Mouse (Mus musculus) left cerebral cortex, adult 11 months (tissue): ENCODE results near the gene Pphln1.
"Not testable (repeated sequence)": the region's sequence is repeated elsewhere in the genome, so short reads cannot be mapped to it uniquely, and the experiment has no call there.

Experiments used
- DNase-seq: peaks from one replicate; pipeline ENCODE4 v3.0.0; 2022; ENCODE audit warnings: low spot score

Pphln1 gene

GRCm38 (mm10) chr15:93397826-93398698 is at the start of gene Pphln1, which contains the start of gene Zcrb1:
TSS of gene Pphln1 (plus strand) at chr15:93398350.
TSS of gene Zcrb1 (minus strand) at chr15:93398334.
- peak; percentile 49 for DNase-seq

GRCm38 (mm10) chr15:93358346-93359095 is 39.6 kb upstream of the Pphln1 start:
- DNase-seq: no peak

- DNase-seq: no peak
Measured at GRCm38 (mm10) chr15:93365561-93365960, 32.6 kb upstream of the Pphln1 start.

GRCm38 (mm10) chr15:93368558-93368957 is 29.6 kb upstream of the Pphln1 start:
- DNase-seq: no peak

- no peak for DNase-seq
Measured at GRCm38 (mm10) chr15:93371838-93372237, 26.3 kb upstream of the Pphln1 start.

GRCm38 (mm10) chr15:93372525-93373119 is 25.5 kb upstream of the Pphln1 start:
- not testable (repeated sequence) for DNase-seq

- DNase-seq: no peak
Measured at GRCm38 (mm10) chr15:93375696-93376095, 22.5 kb upstream of the Pphln1 start.

- DNase-seq: no peak
Measured at GRCm38 (mm10) chr15:93379177-93379576, 19.0 kb upstream of the Pphln1 start.

- DNase-seq: no peak
Measured at GRCm38 (mm10) chr15:93381337-93381736, 16.8 kb upstream of the Pphln1 start.

GRCm38 (mm10) chr15:93397269-93397668 is 881 bp upstream of the Pphln1 start:
- no peak for DNase-seq

GRCm38 (mm10) chr15:93398699-93399540 is 770 bp downstream of the Pphln1 start:
- DNase-seq: no peak

GRCm38 (mm10) chr15:93401446-93401845 is 3.3 kb downstream of the Pphln1 start:
- no peak for DNase-seq

- DNase-seq: no peak
Measured at GRCm38 (mm10) chr15:93402730-93403129, 4.6 kb downstream of the Pphln1 start.

- DNase-seq: no peak
Measured at GRCm38 (mm10) chr15:93404849-93405248, 6.7 kb downstream of the Pphln1 start.

GRCm38 (mm10) chr15:93405446-93405986 is 7.4 kb downstream of the Pphln1 start:
- DNase-seq: no peak

- DNase-seq: no peak
Measured at GRCm38 (mm10) chr15:93406492-93406891, 8.3 kb downstream of the Pphln1 start.

- no peak for DNase-seq
Measured at GRCm38 (mm10) chr15:93412445-93412844, 14.3 kb downstream of the Pphln1 start.

- DNase-seq: no peak
Measured at GRCm38 (mm10) chr15:93414456-93414855, 16.3 kb downstream of the Pphln1 start.

GRCm38 (mm10) chr15:93416300-93416699 is 18.1 kb downstream of the Pphln1 start:
- DNase-seq: no peak

GRCm38 (mm10) chr15:93420596-93420995 is 22.4 kb downstream of the Pphln1 start:
- no peak for DNase-seq

- DNase-seq: no peak
Measured at GRCm38 (mm10) chr15:93422537-93422936, 24.4 kb downstream of the Pphln1 start.
